Comparison of ENCODE assay signal across 7 mouse cellular contexts in the genomic region with DNA sequence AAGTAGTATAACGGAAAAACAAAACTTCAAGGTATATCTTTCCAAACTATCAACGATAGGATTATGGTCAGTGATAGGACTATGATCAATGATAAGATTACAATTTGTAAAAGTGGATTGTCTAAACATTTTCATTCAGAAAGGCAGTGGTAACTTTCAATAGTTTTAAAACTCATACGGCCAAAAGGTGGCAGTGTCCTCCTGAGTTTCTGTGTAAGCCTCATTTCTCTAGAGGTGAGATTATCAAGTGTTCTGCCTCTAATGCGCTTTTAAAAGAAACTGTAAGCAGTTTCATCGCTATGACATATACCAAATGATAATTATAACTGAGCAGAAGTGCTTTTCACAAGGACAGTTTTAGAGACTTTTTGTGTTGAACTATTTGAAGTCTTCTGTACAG. TPM values are rescaled to one million over a fixed set of nuclear protein-coding genes. Genes with fewer than 3 reads are reported as not detected.
DNase-seq lines count a peak whose midpoint lies in the region; ATAC-seq and TF ChIP-seq lines count a peak whose summit lies in the region.

No protein-coding gene starts in this region.

- WGBS in hindbrain, embryonic 11.5 days = 38% methylated on average over 5 of the region's 5 CpGs
- 40% methylated on average over 5 of the region's 5 CpGs for WGBS in hindbrain, embryonic 13.5 days
- 29% methylated on average over 5 of the region's 5 CpGs for WGBS in embryonic facial prominence, embryonic 14.5 days

- DNase-seq in hindbrain, embryonic 11.5 days (ENCODE audit: low spot score) = peak; percentile 53
- DNase-seq in 3T3-L1 (ENCODE audit: low read depth, low spot score) (peak; percentile 75), CH12.LX (ENCODE audit: extremely low read depth) (peak; percentile 37)
- peak; percentile 75 for DNase-seq in embryonic facial prominence, embryonic 14.5 days (ENCODE audit: low spot score)
- peak; percentile 54 for DNase-seq in retina, postnatal 1 day
- no peak for DNase-seq in cerebellum, adult 9-10 months

- no peaks in the 10 kb centered on the region for H3K4me1 ChIP-seq in hindbrain, embryonic 11.5 days (replicated peaks; ENCODE audit: control insufficient read depth, insufficient read depth, low read length)
- no peaks in the 10 kb centered on the region for H3K4me1 ChIP-seq in hindbrain, embryonic 13.5 days (replicated peaks)
- H3K4me1 ChIP-seq in CH12.LX (ENCODE audit: control insufficient read depth in 1 of 2, insufficient read depth in 2 of 2) = no peaks in the 10 kb centered on the region
- H3K4me1 ChIP-seq in embryonic facial prominence, embryonic 14.5 days (ENCODE audit: control insufficient read depth, insufficient read depth, low read length) = no peaks in the 10 kb centered on the region

- H3K79me2 ChIP-seq in CH12.LX (replicated peaks; ENCODE audit: control insufficient read depth, extremely low read depth, insufficient read depth, poor library complexity, severe bottlenecking) = no peaks in the 10 kb centered on the region

- TF ChIP-seq EP300 in CH12.LX (IDR thresholded peaks at IDR 0.05; ENCODE audit: low read length) = no peak

- no peak overlapping the region for H3K4me3 ChIP-seq in hindbrain, embryonic 11.5 days (ENCODE audit: low read depth, low read length)
- H3K4me3 ChIP-seq in hindbrain, embryonic 13.5 days = no peak overlapping the region
- H3K4me3 ChIP-seq in CH12.LX (replicated peaks in 1 of 3; ENCODE audit: low read depth in 2 of 3, low read length in 2 of 3, poor library complexity in 1 of 3) = no peak overlapping the region
- H3K4me3 ChIP-seq in embryonic facial prominence, embryonic 14.5 days (ENCODE audit: low read depth, low read length) = no peak overlapping the region

- TF ChIP-seq POLR2A in CH12.LX (IDR thresholded peaks at IDR 0.05; ENCODE audit: low read depth, low read length) = no peak

- dilution Hi-C loops in CH12.LX (cut with MboI; ENCODE audit: extremely low pct_ligation_motif_present, extremely low pct_unique_long_range_greater_than_20kb, low sequenced_read_pairs) = no loop called here

- H3K9ac ChIP-seq in hindbrain, embryonic 11.5 days (ENCODE audit: low read depth, low read length) = no peak overlapping the region
- no peak overlapping the region for H3K9ac ChIP-seq in hindbrain, embryonic 13.5 days
- H3K9ac ChIP-seq in CH12.LX (ENCODE audit: insufficient read depth, low read depth) = no peak overlapping the region
- no peak overlapping the region for H3K9ac ChIP-seq in embryonic facial prominence, embryonic 14.5 days (ENCODE audit: low read depth, low read length)

- H3K27me3 ChIP-seq in hindbrain, embryonic 11.5 days (ENCODE audit: control insufficient read depth, insufficient read depth, low read length) = no peaks in the 10 kb centered on the region
- H3K27me3 ChIP-seq in hindbrain, embryonic 13.5 days = no peaks in the 10 kb centered on the region
- no peaks in the 10 kb centered on the region for H3K27me3 ChIP-seq in CH12.LX (replicated peaks)
- H3K27me3 ChIP-seq in embryonic facial prominence, embryonic 14.5 days (replicated peaks; ENCODE audit: control insufficient read depth, insufficient read depth, low read length) = no peaks in the 10 kb centered on the region

- in situ Hi-C loops in CH12.LX (cut with MboI; ENCODE audit: low pct_ligation_motif_present, low pct_unique_long_range_greater_than_20kb, low sequenced_read_pairs) = loop anchor here (25.0 kb wide), 2 partner anchors 375 to 475 kb away; no protein-coding TSS in a partner anchor

- no peak overlapping the region for H3K4me2 ChIP-seq in hindbrain, embryonic 11.5 days (replicated peaks; ENCODE audit: low read depth, low read length)
- no peak overlapping the region for H3K4me2 ChIP-seq in hindbrain, embryonic 13.5 days
- no peak overlapping the region for H3K4me2 ChIP-seq in CH12.LX (ENCODE audit: insufficient read depth, low read depth, poor library complexity, severe bottlenecking)
- H3K4me2 ChIP-seq in embryonic facial prominence, embryonic 14.5 days (ENCODE audit: low read depth, low read length) = no peak overlapping the region

- peak in 1 of 2 experiments; percentile 85; a peak in 2 of 4 replicates for TF ChIP-seq CTCF in CH12.LX (conservative IDR thresholded peaks at IDR 0.05 in 1 of 2, IDR thresholded peaks at IDR 0.05 in 1 of 2; ENCODE audit: low read depth in 2 of 2, low read length in 2 of 2)

- H3K9me3 ChIP-seq in hindbrain, embryonic 11.5 days (ENCODE audit: control insufficient read depth, low read length) = no peaks in the 10 kb centered on the region
- H3K9me3 ChIP-seq in hindbrain, embryonic 13.5 days = no peaks in the 10 kb centered on the region
- H3K9me3 ChIP-seq in CH12.LX (replicated peaks; ENCODE audit: low read length) = no peaks in the 10 kb centered on the region
- no peaks in the 10 kb centered on the region for H3K9me3 ChIP-seq in embryonic facial prominence, embryonic 14.5 days (ENCODE audit: control insufficient read depth, low read length)

- no peak for ATAC-seq in hindbrain, embryonic 11.5 days (ENCODE audit: low FRiP score)
- no peak for ATAC-seq in hindbrain, embryonic 13.5 days (ENCODE audit: low FRiP score)
- ATAC-seq in embryonic facial prominence, embryonic 14.5 days (ENCODE audit: low read depth) = no peak

- peak; percentile 91 for TF ChIP-seq RAD21 in CH12.LX (IDR thresholded peaks at IDR 0.05; ENCODE audit: low read depth, low read length)

- H3K27ac ChIP-seq in hindbrain, embryonic 11.5 days (ENCODE audit: low read depth, low read length) = no peak overlapping the region
- H3K27ac ChIP-seq in hindbrain, embryonic 13.5 days = no peak overlapping the region
- no peak overlapping the region for H3K27ac ChIP-seq in CH12.LX (ENCODE audit: insufficient read depth, low read depth)
- no peak overlapping the region for H3K27ac ChIP-seq in embryonic facial prominence, embryonic 14.5 days (replicated peaks; ENCODE audit: low read depth, low read length)

- H3K36me3 ChIP-seq in hindbrain, embryonic 11.5 days (ENCODE audit: control insufficient read depth, insufficient read depth, low read length) = no peaks in the 10 kb centered on the region
- no peaks in the 10 kb centered on the region for H3K36me3 ChIP-seq in hindbrain, embryonic 13.5 days
- no peaks in the 10 kb centered on the region for H3K36me3 ChIP-seq in CH12.LX (replicated peaks in 1 of 2; ENCODE audit: control insufficient read depth in 1 of 2, insufficient read depth in 1 of 2, low read length in 1 of 2)
- no peaks in the 10 kb centered on the region for H3K36me3 ChIP-seq in embryonic facial prominence, embryonic 14.5 days (ENCODE audit: control insufficient read depth, insufficient read depth, low read length)

TF ChIP-seq in CH12.LX, 34 proteins besides CTCF, POLR2A, EP300 and RAD21:
- TF ChIP-seq UBTF (IDR thresholded peaks at IDR 0.05; ENCODE audit: low read depth, low read length) (no peak), SMC3 (IDR thresholded peaks at IDR 0.05; ENCODE audit: low read depth, low read length) (peak; percentile 76), ZC3H11A (IDR thresholded peaks at IDR 0.05; ENCODE audit: low read depth, low read length) (peak; percentile 44; the same call in 1 of the 2 replicates), BHLHE40 (IDR thresholded peaks at IDR 0.05; ENCODE audit: low read depth, low read length) (no peak)

RNA-seq across cellular contexts. Expression of gene Bmp5, which starts 12.7 kb away (rescaled TPM):
- polyA plus RNA-seq in hindbrain, embryonic 11.5 days (2014; fragmentation: Nextera tagmentation; extraction: Ambion mirVana) = 4.8 and 5.1 TPM in 2 replicates
- 4.2 and 4.9 TPM in 2 replicates for polyA plus RNA-seq in hindbrain, embryonic 13.5 days (2015; fragmentation: Nextera tagmentation; extraction: Ambion mirVana)
- total RNA-seq in CH12.LX (2012; rRNA removed) = not detected in 2 replicates
- not detected in 2 replicates for total RNA-seq in CH12.LX (2014; rRNA removed)
- not detected in 2 replicates for polyA plus RNA-seq in CH12.LX (2012; ENCODE audit: insufficient read length, low read depth)
- 12.0 and 12.4 TPM in 2 replicates for polyA plus RNA-seq in embryonic facial prominence, embryonic 14.5 days (2014; fragmentation: Nextera tagmentation; extraction: Ambion mirVana)
